12 mouse cellular contexts compared by ENCODE assay signal in the genomic region with DNA sequence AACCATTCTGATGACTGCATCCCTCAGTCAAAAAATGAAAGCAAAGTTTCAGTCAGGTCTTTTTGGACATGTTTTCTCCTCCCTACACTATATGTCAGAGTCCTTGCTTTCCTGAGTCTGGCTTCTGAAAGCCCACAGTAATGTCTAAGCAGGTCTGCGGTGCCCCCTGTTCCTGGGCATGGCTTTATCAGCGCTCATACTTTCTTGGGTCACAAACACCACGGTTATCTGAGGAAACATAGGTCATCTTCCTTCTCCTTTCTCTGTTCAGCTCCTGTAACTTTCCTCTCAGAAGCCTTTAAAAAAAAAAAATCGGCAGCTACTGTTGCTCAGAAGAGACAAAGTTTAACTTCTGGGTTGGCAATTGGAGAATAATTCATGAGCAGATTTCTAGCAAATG. TPM values are rescaled to one million over a fixed set of nuclear protein-coding genes. Genes with fewer than 3 reads are reported as not detected.
DNase-seq lines count a peak whose midpoint lies in the region; ATAC-seq and TF ChIP-seq lines count a peak whose summit lies in the region.
"Had no signal": no experiment of that assay in that cellular context is flagged by ENCODE, and none has a peak within 500 bp of the region (broad histone marks: within the 10 kb centered on the region; RNA-seq: fewer than 3 reads in every experiment).

No protein-coding gene starts in this region.

- peak overlapping the region; percentile 11; the same call in 1 of the 2 replicates for H3K4me2 ChIP-seq in forebrain, postnatal 0 days (ENCODE audit: low read depth)
- H3K4me2 ChIP-seq in forebrain, embryonic 12.5 days, result no peak overlapping the region
- H3K4me2 ChIP-seq in liver, embryonic 15.5 days, result peak overlapping the region; percentile 43
- H3K4me2 ChIP-seq: midbrain, embryonic 15.5 days had no signal

- H3K9me3 ChIP-seq in forebrain, postnatal 0 days (ENCODE audit: low read length), result no peaks in the 10 kb centered on the region
- H3K9me3 ChIP-seq in forebrain, embryonic 12.5 days, result no peaks in the 10 kb centered on the region
- no peaks in the 10 kb centered on the region for H3K9me3 ChIP-seq in MEL (replicated peaks; ENCODE audit: insufficient read depth, low read length)
- H3K9me3 ChIP-seq in liver, embryonic 15.5 days (replicated peaks), result no peaks in the 10 kb centered on the region
- H3K9me3 ChIP-seq: embryonic facial prominence, embryonic 10.5 days; midbrain, embryonic 15.5 days had no signal

- H3K4me3 ChIP-seq in forebrain, postnatal 0 days (ENCODE audit: low read depth, low read length), result no peak overlapping the region
- H3K4me3 ChIP-seq in forebrain, embryonic 12.5 days (replicated peaks), result no peak overlapping the region
- peak overlapping the region; percentile 31; the same call in 1 of the 2 replicates for H3K4me3 ChIP-seq in layer of hippocampus, adult 2 months
- H3K4me3 ChIP-seq in MEL (ENCODE audit: control insufficient read depth in 1 of 2, insufficient read depth in 1 of 2, low read depth in 2 of 2, low read length in 2 of 2), result peak overlapping the region in 1 of 2 experiments; percentile 7; a peak in 1 of 4 replicates
- 0 out of 2 replicates have a peak overlapping the region, but pooled peaks have one; percentile 1 for H3K4me3 ChIP-seq in liver, embryonic 15.5 days (replicated peaks)
- H3K4me3 ChIP-seq: embryonic facial prominence, embryonic 10.5 days; midbrain, embryonic 15.5 days had no signal

- no peak for TF ChIP-seq CTCF in forebrain, postnatal 0 days (IDR thresholded peaks at IDR 0.05; ENCODE audit: low read depth)
- no peak for TF ChIP-seq CTCF in layer of hippocampus, adult 2 months (conservative IDR thresholded peaks at IDR 0.05)
- no peak for TF ChIP-seq CTCF in MEL (IDR thresholded peaks at IDR 0.05 in 2 of 3, conservative IDR thresholded peaks at IDR 0.05 in 1 of 3; ENCODE audit: control insufficient read depth in 1 of 3, insufficient read depth in 1 of 3, low read depth in 2 of 3, low read length in 3 of 3, poor library complexity in 1 of 3, severe bottlenecking in 1 of 3)

- no peak for TF ChIP-seq RAD21 in MEL (IDR thresholded peaks at IDR 0.05; ENCODE audit: low read depth, low read length)

- no peak for ATAC-seq in forebrain, postnatal 0 days
- ATAC-seq in forebrain, embryonic 12.5 days (ENCODE audit: low FRiP score), result no peak
- ATAC-seq in liver, embryonic 15.5 days (ENCODE audit: insufficient read depth), result peak; percentile 23; the same call in 1 of the 2 replicates
- ATAC-seq: midbrain, embryonic 15.5 days had no signal

- no peak overlapping the region for H3K9ac ChIP-seq in forebrain, postnatal 0 days
- no peak overlapping the region for H3K9ac ChIP-seq in forebrain, embryonic 12.5 days
- H3K9ac ChIP-seq in MEL (ENCODE audit: control insufficient read depth, low read depth, low read length, poor library complexity, severe bottlenecking), result peak overlapping the region; percentile 2
- no peak overlapping the region for H3K9ac ChIP-seq in liver, embryonic 15.5 days
- H3K9ac ChIP-seq: midbrain, embryonic 15.5 days had no signal

- DNase-seq in forebrain, postnatal 0 days, result peak; percentile 34
- no peak for DNase-seq in layer of hippocampus, adult 2 months (ENCODE audit: low spot score in 2 of 2)
- no peak for DNase-seq in layer of hippocampus, postnatal 14 days (ENCODE audit: low spot score in 2 of 2)
- peak; percentile 63 for DNase-seq in MEL (ENCODE audit: low read depth, low spot score)
- no peak for DNase-seq in thymus, postnatal 10 days (ENCODE audit: low spot score in 2 of 2)
- DNase-seq in urinary bladder, postnatal 10 days (ENCODE audit: low spot score), result no peak
- DNase-seq: B cell, adult 2 months; kidney, adult 18-20 months had no signal

- peak overlapping the region; percentile 66 for H3K27ac ChIP-seq in forebrain, postnatal 0 days (ENCODE audit: low read depth, low read length)
- H3K27ac ChIP-seq in forebrain, embryonic 12.5 days, result no peak overlapping the region
- H3K27ac ChIP-seq in layer of hippocampus, adult 2 months, result peak overlapping the region; percentile 89
- peak overlapping the region; percentile 82 for H3K27ac ChIP-seq in MEL (ENCODE audit: control insufficient read depth, low read depth, low read length)
- peak overlapping the region; percentile 71 for H3K27ac ChIP-seq in liver, embryonic 15.5 days (replicated peaks)
- H3K27ac ChIP-seq: embryonic facial prominence, embryonic 10.5 days; midbrain, embryonic 15.5 days had no signal

- TF ChIP-seq EP300 in MEL (IDR thresholded peaks at IDR 0.05; ENCODE audit: low read depth in 1 of 2, low read length in 2 of 2), result peak; percentile 76 to 79

- H3K36me3 ChIP-seq in forebrain, postnatal 0 days (ENCODE audit: insufficient read depth), result no peaks in the 10 kb centered on the region; the same call in 1 of the 2 replicates
- no peaks in the 10 kb centered on the region for H3K36me3 ChIP-seq in forebrain, embryonic 12.5 days (replicated peaks)
- peaks cover 5 to 45% of the 10 kb centered on the region in 2 experiments for H3K36me3 ChIP-seq in MEL (ENCODE audit: control insufficient read depth in 1 of 2, insufficient read depth in 2 of 2, low read length in 2 of 2)
- peaks cover 24% of the 10 kb centered on the region for H3K36me3 ChIP-seq in liver, embryonic 15.5 days (replicated peaks)
- H3K36me3 ChIP-seq: embryonic facial prominence, embryonic 10.5 days; midbrain, embryonic 15.5 days had no signal

- TF ChIP-seq POLR2A in MEL (IDR thresholded peaks at IDR 0.05; ENCODE audit: control insufficient read depth in 1 of 2, insufficient read depth in 1 of 2, low read depth in 1 of 2, low read length in 2 of 2, poor library complexity in 1 of 2), result no peak

- 64% methylated on average over 4 of the region's 4 CpGs for whole genome bisulfite sequencing in forebrain, postnatal 0 days
- WGBS in forebrain, embryonic 12.5 days, result 80% methylated on average over 4 of the region's 4 CpGs
- 10% methylated on average over 4 of the region's 4 CpGs for WGBS in liver, embryonic 15.5 days (ENCODE audit: insufficient replicate concordance)

- peaks cover 32% of the 10 kb centered on the region for H3K79me2 ChIP-seq in MEL (ENCODE audit: control insufficient read depth, insufficient read depth, low read length, poor library complexity)

- H3K27me3 ChIP-seq in forebrain, postnatal 0 days (ENCODE audit: insufficient read depth, low read length), result no peaks in the 10 kb centered on the region
- no peaks in the 10 kb centered on the region for H3K27me3 ChIP-seq in forebrain, embryonic 12.5 days
- H3K27me3 ChIP-seq in MEL (ENCODE audit: control insufficient read depth in 1 of 2, insufficient read depth in 2 of 2, low read length in 2 of 2), result no peaks in the 10 kb centered on the region
- H3K27me3 ChIP-seq in liver, embryonic 15.5 days, result no peaks in the 10 kb centered on the region
- H3K27me3 ChIP-seq: midbrain, embryonic 15.5 days had no signal

- peaks cover 45% of the 10 kb centered on the region for H3K4me1 ChIP-seq in forebrain, postnatal 0 days (ENCODE audit: insufficient read depth)
- H3K4me1 ChIP-seq in forebrain, embryonic 12.5 days, result peaks cover 89% of the 10 kb centered on the region
- H3K4me1 ChIP-seq in MEL (ENCODE audit: control insufficient read depth in 1 of 2, insufficient read depth in 2 of 2, low read length in 2 of 2), result peaks cover 29 to 30% of the 10 kb centered on the region in 2 experiments
- H3K4me1 ChIP-seq in liver, embryonic 15.5 days (replicated peaks), result peaks cover 73% of the 10 kb centered on the region

TF ChIP-seq in MEL, 35 proteins besides CTCF, POLR2A, EP300 and RAD21 (continues in another document):
- TF ChIP-seq GATA1 (IDR thresholded peaks at IDR 0.05; ENCODE audit: low read depth, low read length) (peak; percentile 77), NELFE (IDR thresholded peaks at IDR 0.05; ENCODE audit: low read depth, low read length) (no peak), ZKSCAN1 (IDR thresholded peaks at IDR 0.05; ENCODE audit: low read depth, low read length) (no peak), SIN3A (IDR thresholded peaks at IDR 0.05; ENCODE audit: low read length) (peak; percentile 49; the same call in 1 of the 2 replicates), MYB (IDR thresholded peaks at IDR 0.05; ENCODE audit: low read depth, low read length) (no peak), GABPA (IDR thresholded peaks at IDR 0.05; ENCODE audit: low read depth, low read length) (no peak), CHD1 (IDR thresholded peaks at IDR 0.05; ENCODE audit: low read depth, low read length) (no peak), TBP (IDR thresholded peaks at IDR 0.05; ENCODE audit: low read depth, low read length) (0 out of 2 replicates have a peak, but pooled peaks have one; percentile 31), USF2 (IDR thresholded peaks at IDR 0.05; ENCODE audit: borderline replicate concordance in 1 of 2, insufficient read depth in 1 of 2, low read depth in 1 of 2, low read length in 2 of 2) (no peak), USF1 (IDR thresholded peaks at IDR 0.05; ENCODE audit: low read depth, low read length) (no peak), POLR2AphosphoS2 (IDR thresholded peaks at IDR 0.05; ENCODE audit: low read length) (no peak), ZC3H11A (IDR thresholded peaks at IDR 0.05; ENCODE audit: low read depth, low read length) (no peak), NRF1 (IDR thresholded peaks at IDR 0.05; ENCODE audit: insufficient read depth, low read depth, low read length, poor library complexity, severe bottlenecking) (no peak), MYC (IDR thresholded peaks at IDR 0.05; ENCODE audit: low read depth, low read length) (peak; percentile 42; the same call in 1 of the 2 replicates), BHLHE40 (IDR thresholded peaks at IDR 0.05; ENCODE audit: borderline replicate concordance, low read depth, low read length) (no peak), MAFK (IDR thresholded peaks at IDR 0.05; ENCODE audit: borderline replicate concordance, low read depth, low read length) (no peak), ETS1 (IDR thresholded peaks at IDR 0.05; ENCODE audit: low read depth, low read length) (peak; percentile 73), MAZ (IDR thresholded peaks at IDR 0.05; ENCODE audit: low read depth, low read length) (peak; percentile 47; the same call in 1 of the 2 replicates), RCOR1 (IDR thresholded peaks at IDR 0.05; ENCODE audit: low read depth, low read length) (0 out of 2 replicates have a peak, but pooled peaks have one; percentile 10), ZNF384 (IDR thresholded peaks at IDR 0.05; ENCODE audit: low read depth, low read length) (peak; percentile 94)

RNA-seq across cellular contexts. Expression of a gene that starts 17.2 kb away (rescaled TPM):
- total RNA-seq in forebrain, postnatal 0 days (2014; rRNA removed), result 150 and 186 TPM in 2 replicates
- polyA plus RNA-seq in forebrain, postnatal 0 days (2015; fragmentation: Nextera tagmentation; extraction: Ambion mirVana), result 47.7 and 50.6 TPM in 2 replicates
- 63.3 and 74.3 TPM in 2 replicates for polyA plus RNA-seq in forebrain, embryonic 12.5 days (2016; fragmentation: Nextera tagmentation; extraction: Ambion mirVana)
- 100 to 1,000 TPM; 430 to 443 TPM for total RNA-seq in layer of hippocampus, adult 2 months (2021)
- 100 to 1,000 TPM; 345 to 384 TPM for total RNA-seq in layer of hippocampus, postnatal 14 days (2021)
- 12.9 and 14.8 TPM in 2 replicates for total RNA-seq in MEL (2012; rRNA removed)
- polyA plus RNA-seq in MEL (2012; ENCODE audit: insufficient read depth in 1 of 2, insufficient read length in 2 of 2, low read depth in 1 of 2, low replicate concordance in 2 of 2, missing spikeins in 1 of 2), result 10 to 100 TPM in 1 of 2 experiments, not detected in 1; 12.8 TPM
- polyA plus RNA-seq in liver, embryonic 15.5 days (2015; fragmentation: Nextera tagmentation; extraction: Ambion mirVana), result 11.2 and 12.1 TPM in 2 replicates

Comparison
In these comparisons a context has a peak if more than half of its experiments do, and no peak if none do; other contexts are left out.
1. DNase-seq: peak in forebrain, postnatal 0 days (single experiment) and MEL (single experiment); none in layer of hippocampus, adult 2 months (0 of 2), layer of hippocampus, postnatal 14 days (0 of 2), thymus, postnatal 10 days (0 of 2) and urinary bladder, postnatal 10 days (single experiment).
2. H3K4me3 ChIP-seq: peak in layer of hippocampus, adult 2 months (single experiment) and liver, embryonic 15.5 days (single experiment); none in forebrain, postnatal 0 days (single experiment) and forebrain, embryonic 12.5 days (single experiment).